Mouse (Mus musculus) left cerebral cortex, postnatal 14 days (tissue): ENCODE measurements at regions not wholly inside any gene's neighbourhood (a gene's known extent, or its start where the extent isn't known, plus 50 kb on each side); places are given as distances from the start of the nearest gene placed in this dataset.

Experiments
- DNase-seq, 2 experiments: peaks; one replicate each; pipeline ENCODE4 v3.0.0; 2021 to 2022; ENCODE audit warnings: low spot score in 2 of 2, mixed read lengths in 1 of 2
- intact Hi-C: fragments of 180-260 bp; cut with DNase I; formaldehyde crosslinking; loops from one replicate; pipeline ENCODE4 v1.15.1; 2025

- intact Hi-C loops: no loop called here
Measured at GRCm38 (mm10) chr13:43852888-43853287, 68.3 kb downstream of the Cd83 start.

GRCm38 (mm10) chr13:43854973-43855372, 70.4 kb downstream of the Cd83 start:
- intact Hi-C loops: no loop called here
- no peak for DNase-seq

More at GRCm38 (mm10) chr13:43852888-43853287, 68.3 kb downstream of the Cd83 start:
- DNase-seq: no peak

- DNase-seq: no peak
- intact Hi-C loops: loop anchor here (10.0 kb wide), 1 partner anchor 974 kb away; no protein-coding TSS in a partner anchor
Measured at GRCm38 (mm10) chr13:43860932-43861331, 76.4 kb downstream of the Cd83 start.

GRCm38 (mm10) chr13:43861424-43861823, 76.8 kb downstream of the Cd83 start:
- no peak for DNase-seq
- intact Hi-C loops: loop anchor here (10.0 kb wide), 1 partner anchor 973 kb away; no protein-coding TSS in a partner anchor

GRCm38 (mm10) chr13:43862056-43862455, 77.5 kb downstream of the Cd83 start:
- intact Hi-C loops: loop anchor here (10.0 kb wide), 1 partner anchor 973 kb away; no protein-coding TSS in a partner anchor
- DNase-seq: no peak

GRCm38 (mm10) chr13:43862586-43862985, 78.0 kb downstream of the Cd83 start:
- intact Hi-C loops: loop anchor here (10.0 kb wide), 1 partner anchor 972 kb away; no protein-coding TSS in a partner anchor

GRCm38 (mm10) chr13:43863581-43864100, 79.1 kb downstream of the Cd83 start:
- intact Hi-C loops: loop anchor here (2.0 to 10.0 kb wide), 2 partner anchors 867 to 971 kb away; no protein-coding TSS in a partner anchor

More at GRCm38 (mm10) chr13:43862586-43862985, 78.0 kb downstream of the Cd83 start:
- DNase-seq: no peak

GRCm38 (mm10) chr13:43864153-43864861, 79.7 kb downstream of the Cd83 start:
- intact Hi-C loops: loop anchor here (2.0 to 10.0 kb wide), 2 partner anchors 866 to 970 kb away; no protein-coding TSS in a partner anchor
- peak; percentile 98 to 99 for DNase-seq

More at GRCm38 (mm10) chr13:43863581-43864100, 79.1 kb downstream of the Cd83 start:
- no peak for DNase-seq

- DNase-seq: peak in 1 of 2 experiments; percentile 5
- intact Hi-C loops: loop anchor here (2.0 to 10.0 kb wide), 2 partner anchors 866 to 970 kb away; no protein-coding TSS in a partner anchor
Measured at GRCm38 (mm10) chr13:43865036-43865435, 80.5 kb downstream of the Cd83 start.

GRCm38 (mm10) chr13:43875895-43876294, 91.3 kb downstream of the Cd83 start:
- no peak for DNase-seq
- intact Hi-C loops: loop anchor here (10.0 kb wide), 1 partner anchor 199 kb away; no protein-coding TSS in a partner anchor

- no peak for DNase-seq
- intact Hi-C loops: no loop called here
Measured at GRCm38 (mm10) chr13:43887284-43887683, 102.7 kb downstream of the Cd83 start.

GRCm38 (mm10) chr13:43891928-43892327, 107.4 kb downstream of the Cd83 start:
- intact Hi-C loops: no loop called here
- DNase-seq: no peak

GRCm38 (mm10) chr13:43895990-43896389, 111.4 kb downstream of the Cd83 start:
- DNase-seq: peak in 1 of 2 experiments; percentile 39
- intact Hi-C loops: no loop called here

- no peak for DNase-seq
- intact Hi-C loops: no loop called here
Measured at GRCm38 (mm10) chr13:43897046-43897445, 112.5 kb downstream of the Cd83 start.

GRCm38 (mm10) chr13:43898555-43899258, 114.1 kb downstream of the Cd83 start:
- intact Hi-C loops: no loop called here
- no peak for DNase-seq

- intact Hi-C loops: no loop called here
- no peak for DNase-seq
Measured at GRCm38 (mm10) chr13:43900115-43900514, 115.5 kb downstream of the Cd83 start.

- DNase-seq: no peak
- intact Hi-C loops: no loop called here
Measured at GRCm38 (mm10) chr13:43900758-43901157, 116.2 kb downstream of the Cd83 start.

- peak in 1 of 2 experiments; percentile 63 for DNase-seq
- intact Hi-C loops: no loop called here
Measured at GRCm38 (mm10) chr13:43903391-43903790, 118.8 kb downstream of the Cd83 start.

- intact Hi-C loops: no loop called here
- no peak for DNase-seq
Measured at GRCm38 (mm10) chr13:43904291-43904690, 119.7 kb downstream of the Cd83 start.

- no peak for DNase-seq
- intact Hi-C loops: no loop called here
Measured at GRCm38 (mm10) chr13:43906241-43906640, 121.7 kb downstream of the Cd83 start.
